Mouse (Mus musculus) ES-E14 (cell line): Measurements from ENCODE around the gene Pds5b. TPM values are rescaled to one million over a fixed set of nuclear protein-coding genes. Genes with fewer than 3 reads are reported as not detected.
"Not testable (repeated sequence)": the region's sequence is repeated elsewhere in the genome, so short reads cannot be mapped to it uniquely, and the experiment has no call there.

Experiments
- DNase-seq: peaks from one replicate; pipeline ENCODE4 v3.0.0-alpha.2; 2013; ENCODE audit warnings: low read depth, low spot score
- H3K27ac ChIP-seq: 2 replicates; pipeline ENCODE4 v1.5.1; 2012; ENCODE audit warnings: low read depth, mild to moderate bottlenecking, low read length, moderate library complexity, mixed read lengths; ENCODE audit not compliant: poor library complexity, insufficient read depth, severe bottlenecking
- H3K36me3 ChIP-seq: 2 replicates; pipeline ENCODE4 v1.6.1; 2012; ENCODE audit warnings: mild to moderate bottlenecking, low read length, moderate library complexity, mixed read lengths; ENCODE audit not compliant: control insufficient read depth, poor library complexity, insufficient read depth, severe bottlenecking
- H3K4me1 ChIP-seq, 2 experiments: fragments of 150-350 bp in 1 of 2; sonication (generic) in 1 of 2; 2 replicates each; pipeline ENCODE4 v1.6.1; 2012; ENCODE audit warnings: low read length in 2 of 2, mild to moderate bottlenecking in 1 of 2, mixed read lengths in 1 of 2; ENCODE audit not compliant: control insufficient read depth in 2 of 2, insufficient read depth in 2 of 2, poor library complexity in 1 of 2
- H3K4me3 ChIP-seq, 2 experiments: fragments of 150-350 bp in 1 of 2; sonication (generic) in 1 of 2; 2 replicates each; pipeline ENCODE4 v1.5.1; 2012; ENCODE audit warnings: low read length in 2 of 2, low read depth in 1 of 2, mild to moderate bottlenecking in 1 of 2, mixed read lengths in 1 of 2; ENCODE audit not compliant: insufficient read depth in 1 of 2, poor library complexity in 1 of 2, severe bottlenecking in 1 of 2
- H3K9ac ChIP-seq: 2 replicates; pipeline ENCODE4 v1.6.1; 2012; ENCODE audit warnings: low read depth, mild to moderate bottlenecking, low read length, mixed read lengths; ENCODE audit not compliant: poor library complexity, insufficient read depth, severe bottlenecking
- H3K9me3 ChIP-seq: fragments of 150-350 bp; sonication (generic); 2 replicates; pipeline ENCODE4 v1.6.1; 2012; ENCODE audit warnings: low read depth, mild to moderate bottlenecking, low read length; ENCODE audit not compliant: control insufficient read depth, insufficient read depth
- CHD2 ChIP-seq: IDR thresholded peaks from 2 replicates; pipeline ENCODE4 v1.6.1; 2014; ENCODE audit warnings: mild to moderate bottlenecking, low read depth, low read length, inconsistent platforms
- HCFC1 ChIP-seq: IDR thresholded peaks from 2 replicates; pipeline ENCODE4 v1.6.1; 2012; ENCODE audit warnings: low read length, inconsistent platforms, borderline replicate concordance; ENCODE audit not compliant: insufficient read depth
- MAFK ChIP-seq: IDR thresholded peaks from 2 replicates; pipeline ENCODE4 v1.6.1; 2014; ENCODE audit warnings: mild to moderate bottlenecking, low read depth, low read length, inconsistent platforms; ENCODE audit not compliant: insufficient read depth
- ZC3H11A ChIP-seq: IDR thresholded peaks from 2 replicates; pipeline ENCODE4 v1.6.1; 2012; ENCODE audit warnings: low read depth, mild to moderate bottlenecking, inconsistent platforms, low read length, borderline replicate concordance
- ZNF384 ChIP-seq: IDR thresholded peaks from 2 replicates; pipeline ENCODE4 v1.6.1; 2012; ENCODE audit warnings: low read depth, low read length, inconsistent platforms
- in situ Hi-C, 2 experiments: fragments of 600-800 bp; cut with MboI; formaldehyde crosslinking; loops; one replicate each; pipeline ENCODE4 v1.15.1; 2025; ENCODE audit warnings: low sequenced_read_pairs in 2 of 2, inconsistent platforms in 1 of 2; ENCODE audit not compliant: unreplicated experiment in 2 of 2
- total RNA-seq: library from RNA; depleted of rRNA; stranded (reverse); fragments of 300-350 nt; gene quantifications from 2 replicates; pipeline ENCODE4 v1.2.3, GENCODE M21; 2012

The Pds5b gene
- total RNA-seq, 1 experiment, result 26.6 TPM

DNA sequence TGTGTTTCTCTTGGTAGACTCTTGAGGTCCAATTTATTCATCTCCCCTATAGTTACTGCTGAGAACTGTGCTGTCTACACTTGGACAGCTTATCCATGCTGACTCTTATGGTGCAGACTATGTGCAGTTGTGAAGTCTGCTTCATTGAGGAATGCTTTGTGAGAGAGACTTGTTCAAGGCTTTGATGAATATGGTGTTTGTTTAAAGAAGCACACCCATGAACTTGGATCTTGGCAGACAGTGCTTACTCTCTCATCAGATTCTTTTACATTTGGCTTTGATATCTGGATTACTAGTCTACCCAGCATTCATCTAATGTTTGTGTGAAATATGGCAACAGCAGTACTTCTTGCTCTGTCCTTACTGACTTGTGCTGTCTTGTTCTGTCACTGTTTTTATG is 39.9 kb downstream of the Pds5b start:
- no peak overlapping the region for H3K27ac ChIP-seq
- TF ChIP-seq ZC3H11A, result no peak
- no peak for TF ChIP-seq MAFK
- TF ChIP-seq CHD2, result no peak
- no peak for TF ChIP-seq ZNF384
- TF ChIP-seq HCFC1, result no peak
- no peak overlapping the region for H3K9ac ChIP-seq
- no peak overlapping the region for H3K4me3 ChIP-seq
- no peaks in the 10 kb centered on the region for H3K9me3 ChIP-seq
- in situ Hi-C loops, result no loop called here
- DNase-seq, result no peak
- H3K4me1 ChIP-seq, result no peaks in the 10 kb centered on the region
- H3K36me3 ChIP-seq, result no peaks in the 10 kb centered on the region

DNA sequence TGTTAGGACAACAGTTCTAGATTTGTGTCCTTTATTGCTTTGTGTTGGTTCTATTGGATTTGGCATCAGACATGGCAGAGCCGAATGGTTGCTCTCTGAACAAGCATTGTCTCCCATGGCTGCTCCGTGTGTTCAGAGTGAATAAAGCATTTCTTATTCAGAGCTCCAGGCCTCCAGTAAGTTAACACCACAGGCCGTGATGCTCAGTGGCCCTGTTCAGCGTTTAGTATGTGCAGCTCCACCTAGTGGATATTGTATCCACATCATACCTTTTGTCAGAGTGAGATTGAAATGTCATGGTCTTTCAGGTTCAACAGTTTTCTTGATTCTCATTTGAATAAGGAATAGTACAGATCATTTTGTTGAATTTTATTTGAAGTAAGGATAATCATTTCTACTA is 44.2 kb downstream of the Pds5b start:
- Histone ChIP-seq H3K27ac (no peak overlapping the region), H3K9me3 (no peaks in the 10 kb centered on the region), H3K4me3 (no peak overlapping the region), H3K9ac (no peak overlapping the region; the same call in 1 of the 2 replicates), H3K36me3 (no peaks in the 10 kb centered on the region), H3K4me1 (no peaks in the 10 kb centered on the region)
- TF ChIP-seq MAFK, result no peak
- no peak for TF ChIP-seq ZC3H11A
- no peak for TF ChIP-seq HCFC1
- DNase-seq, result peak; percentile 25
- in situ Hi-C loops, result no loop called here

DNA sequence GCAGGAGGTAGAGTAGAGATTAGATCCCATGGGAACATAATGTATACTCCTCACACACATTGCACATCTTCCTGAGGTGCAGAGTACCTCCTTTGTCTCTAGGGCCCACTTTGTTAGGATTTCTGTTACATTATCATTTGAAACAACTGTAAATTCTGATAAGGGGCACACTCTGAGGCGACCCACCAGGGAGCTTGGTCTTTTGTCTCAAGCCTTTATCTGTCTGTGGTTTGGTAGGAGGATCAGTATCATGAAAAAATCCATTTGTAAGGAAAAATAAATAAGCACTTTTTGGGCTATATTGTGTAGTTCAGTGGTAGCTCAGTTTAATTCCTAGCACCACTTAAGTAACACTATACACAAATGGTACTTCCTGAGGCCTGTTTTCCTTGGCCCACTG is 51.1 kb downstream of the Pds5b start:
- in situ Hi-C loops, result no loop called here
- Histone ChIP-seq H3K36me3 (no peaks in the 10 kb centered on the region), H3K4me1 (peaks cover 0 to 2% of the 10 kb centered on the region in 2 experiments; a peak in 1 of 4 replicates), H3K9ac (no peak overlapping the region), H3K9me3 (no peaks in the 10 kb centered on the region), H3K27ac (no peak overlapping the region), H3K4me3 (no peak overlapping the region)
- TF ChIP-seq CHD2, result no peak
- no peak for TF ChIP-seq MAFK
- TF ChIP-seq HCFC1, result no peak
- TF ChIP-seq ZNF384, result no peak
- no peak for TF ChIP-seq ZC3H11A
- DNase-seq, result no peak

DNA sequence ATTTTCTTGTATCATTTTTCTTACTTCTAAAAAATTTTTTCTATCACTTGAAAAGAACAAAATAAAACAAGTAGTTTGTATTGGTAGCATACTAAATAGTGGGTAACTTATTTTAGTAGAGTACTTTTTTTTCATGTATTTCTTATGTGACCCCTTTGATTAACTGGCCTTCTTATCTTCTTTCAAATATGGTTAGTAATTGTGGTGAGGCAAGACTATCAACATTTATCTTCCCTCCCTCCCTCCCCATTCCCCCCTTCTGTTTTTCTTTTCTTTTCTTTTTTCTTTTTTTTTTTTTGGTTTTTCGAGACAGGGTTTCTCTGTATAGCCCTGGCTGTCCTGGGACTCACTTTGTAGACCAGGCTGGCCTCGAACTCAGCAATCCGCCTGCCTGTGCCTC is 63.5 kb downstream of the Pds5b start:
- H3K4me3 ChIP-seq, H3K9ac ChIP-seq, H3K4me1 ChIP-seq, H3K9me3 ChIP-seq, H3K36me3 ChIP-seq, DNase-seq, in situ Hi-C loops, H3K27ac ChIP-seq: not testable (repeated sequence)

DNA sequence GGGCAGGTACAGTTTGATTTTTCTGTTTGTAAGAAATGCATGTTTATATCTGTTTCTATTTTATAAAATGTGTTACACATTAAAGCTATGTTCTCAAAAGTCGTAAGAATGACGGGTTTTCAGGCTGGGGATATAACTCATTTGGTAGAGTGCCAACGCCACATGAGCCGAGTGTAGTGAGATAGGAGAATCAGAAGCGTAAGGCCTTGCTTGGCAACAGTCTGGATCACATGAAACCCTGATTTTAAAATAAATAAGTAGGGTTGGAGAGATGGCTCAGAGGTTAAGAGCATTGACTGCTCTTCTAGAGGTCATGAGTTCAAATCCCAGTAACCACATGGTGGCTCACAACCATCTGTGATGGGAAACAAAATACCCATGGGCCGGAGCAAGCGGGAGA is 65.8 kb downstream of the Pds5b start:
- H3K9ac ChIP-seq, result no peak overlapping the region
- in situ Hi-C loops, result no loop called here
- H3K4me3 ChIP-seq, result no peak overlapping the region
- no peak for DNase-seq
- no peaks in the 10 kb centered on the region for H3K9me3 ChIP-seq
- no peak for TF ChIP-seq CHD2
- TF ChIP-seq HCFC1, result no peak
- no peak for TF ChIP-seq ZC3H11A
- no peak for TF ChIP-seq ZNF384
- no peak for TF ChIP-seq MAFK
- H3K27ac ChIP-seq, result no peak overlapping the region
- peaks cover 0 to 5% of the 10 kb centered on the region in 2 experiments; a peak in 1 of 4 replicates for H3K4me1 ChIP-seq
- no peaks in the 10 kb centered on the region; the same call in 1 of the 2 replicates for H3K36me3 ChIP-seq
